Mouse (Mus musculus): ENCODE measurements at regions not wholly inside any gene's neighbourhood (a gene's known extent, or its start where the extent isn't known, plus 50 kb on each side); places are given as distances from the start of the nearest gene placed in this dataset.

DNA sequence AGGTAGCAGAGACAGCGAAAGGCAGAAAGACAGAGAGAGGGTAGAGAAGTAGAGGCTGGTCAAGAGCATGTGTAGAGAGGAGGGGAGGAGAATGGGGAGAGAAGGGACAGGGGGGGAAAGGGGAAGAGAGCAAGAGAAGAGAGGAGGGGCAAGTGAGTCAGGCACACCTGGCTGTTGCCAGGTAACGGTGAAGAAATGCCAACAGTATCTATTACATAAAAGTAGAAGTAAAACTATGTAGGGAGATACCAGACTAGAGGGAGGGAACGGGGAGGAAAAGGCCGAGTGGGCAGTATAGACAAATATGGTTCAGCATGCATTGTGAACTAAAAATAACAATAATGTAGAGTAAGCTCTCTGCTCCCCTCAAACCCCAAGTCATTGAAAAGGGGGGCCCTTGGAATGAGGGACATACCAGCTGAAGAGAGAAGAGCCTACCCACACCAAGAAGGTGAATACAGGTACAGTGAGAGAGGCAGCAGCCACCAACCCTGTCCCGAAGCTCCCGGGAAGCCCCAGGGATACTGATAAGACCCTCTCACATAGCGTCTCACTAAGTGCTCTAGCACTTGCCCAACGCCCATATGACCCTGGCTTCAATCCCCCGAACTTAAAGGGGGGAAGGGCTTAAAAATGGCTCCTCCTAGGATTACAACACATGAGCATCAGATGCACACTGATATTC, 56.0 kb upstream of the Hs6st1 start:
- intact Hi-C loops (cut with DNase I): no loop called here
- no peak for DNase-seq (ENCODE audit: low spot score in 2 of 2)

DNA sequence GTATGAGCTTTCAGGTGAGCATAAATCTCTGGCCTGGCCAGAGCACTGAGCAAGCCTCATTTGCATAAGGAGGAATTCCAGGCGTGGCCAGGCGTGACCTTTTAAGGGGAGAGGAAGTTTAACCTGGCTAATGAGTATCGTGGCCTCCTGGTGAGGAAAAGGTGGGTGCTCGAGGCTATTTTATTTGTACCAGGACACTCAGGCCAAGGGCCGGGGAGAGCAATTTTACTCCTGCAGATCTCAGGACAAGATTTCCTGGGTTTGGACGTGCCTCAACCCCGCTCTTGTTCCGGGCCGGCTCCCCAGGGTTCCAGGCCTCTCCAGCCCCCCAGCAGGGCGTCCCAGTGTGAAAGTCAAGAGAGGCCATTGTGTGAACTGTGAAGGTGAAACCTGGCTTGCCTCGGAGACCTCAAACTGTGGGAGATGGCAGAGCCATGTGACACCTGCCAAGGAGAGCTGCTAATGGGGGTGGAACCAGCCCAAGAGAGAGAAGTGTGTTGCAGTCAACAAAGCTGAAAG, 54.3 kb upstream of the Hs6st1 start:
- DNase-seq (ENCODE audit: low spot score in 2 of 2): no peak
- intact Hi-C loops (cut with DNase I): no loop called here

DNA sequence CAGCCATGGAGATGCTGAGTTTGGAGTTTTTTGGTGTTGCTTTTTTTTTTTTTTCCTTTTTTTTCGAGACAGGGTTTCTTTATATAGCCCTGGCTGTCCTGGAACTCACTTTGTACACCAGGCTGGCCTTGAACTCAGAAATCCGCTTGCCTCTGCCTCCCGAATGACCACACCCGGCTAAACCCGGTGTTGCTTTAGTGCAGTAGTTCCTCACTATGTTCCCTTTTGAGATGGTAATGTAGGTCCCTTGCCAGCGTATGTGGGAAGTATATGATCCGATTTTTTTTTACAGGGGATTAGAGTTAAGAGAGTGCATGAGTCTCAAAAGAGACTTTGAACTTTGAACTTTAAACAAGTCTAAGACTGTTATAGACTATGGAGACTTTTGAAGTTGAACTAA, 53.8 kb upstream of the Hs6st1 start:
- DNase-seq (ENCODE audit: low spot score in 2 of 2): no peak
- intact Hi-C loops (cut with DNase I): no loop called here

DNA sequence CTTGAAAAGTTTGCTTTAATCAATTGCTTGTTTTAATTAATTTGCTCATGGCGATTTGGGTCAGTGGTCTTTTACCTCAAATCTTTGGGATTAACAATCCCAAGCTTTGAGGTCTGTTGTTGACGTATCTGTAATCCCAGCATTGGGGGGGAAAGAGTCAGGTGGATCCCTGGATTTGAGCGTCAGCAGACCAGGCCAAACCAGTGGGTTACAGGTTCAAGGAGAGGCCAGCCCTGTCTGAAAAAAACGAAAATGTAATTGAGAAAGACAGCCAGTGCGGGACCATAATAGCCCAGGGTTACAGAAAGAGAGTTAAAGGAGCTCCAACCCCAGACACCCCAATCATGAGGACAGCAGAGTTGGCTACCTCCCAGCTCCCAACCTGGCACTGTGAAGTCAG, 53.0 kb upstream of the Hs6st1 start:
- no peak for DNase-seq (ENCODE audit: low spot score in 2 of 2)
- intact Hi-C loops (cut with DNase I): no loop called here

DNA sequence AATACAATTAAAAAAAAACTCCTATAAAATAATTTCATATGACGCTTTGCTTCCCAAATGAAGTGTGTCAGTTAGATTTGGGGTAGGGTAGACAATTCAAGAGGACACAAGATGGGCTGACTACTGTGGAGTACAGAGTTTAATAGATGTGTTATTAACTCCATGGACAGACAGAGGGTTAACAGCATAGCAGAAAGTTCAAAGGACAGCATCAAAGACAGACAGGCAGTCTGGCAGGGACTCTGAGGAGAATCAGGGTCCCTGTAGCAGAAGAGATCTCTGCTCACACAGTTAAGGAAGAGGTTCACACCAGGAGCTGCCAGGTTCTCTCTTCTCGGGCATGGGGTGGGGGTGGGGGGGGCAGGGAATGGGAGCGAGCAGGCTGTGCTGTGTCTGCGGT, 51.6 kb upstream of the Hs6st1 start:
- DNase-seq (ENCODE audit: low spot score in 2 of 2): no peak
- intact Hi-C loops (cut with DNase I): no loop called here

DNA sequence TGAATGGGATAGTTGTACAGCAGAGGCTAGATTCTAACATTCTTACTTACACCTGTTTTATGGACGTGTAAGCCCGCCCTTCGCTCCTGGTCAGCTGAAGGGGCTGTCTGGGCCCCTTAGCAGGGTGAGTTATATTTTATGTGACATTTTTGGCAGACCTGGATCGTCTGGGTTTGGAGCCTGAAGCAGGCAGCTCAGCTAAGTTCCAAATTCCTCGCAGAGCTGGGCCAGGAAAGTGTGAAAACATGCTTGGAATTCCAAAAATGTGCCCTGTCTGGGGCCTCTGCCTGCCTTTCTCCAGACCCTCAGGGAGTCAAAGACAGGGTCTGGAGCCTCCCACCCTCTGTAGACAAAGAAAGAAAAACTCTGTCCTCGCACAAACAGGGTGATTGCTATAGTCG, 51.1 kb upstream of the Hs6st1 start:
- intact Hi-C loops (cut with DNase I): no loop called here
- DNase-seq (ENCODE audit: low spot score in 2 of 2): no peak

DNA sequence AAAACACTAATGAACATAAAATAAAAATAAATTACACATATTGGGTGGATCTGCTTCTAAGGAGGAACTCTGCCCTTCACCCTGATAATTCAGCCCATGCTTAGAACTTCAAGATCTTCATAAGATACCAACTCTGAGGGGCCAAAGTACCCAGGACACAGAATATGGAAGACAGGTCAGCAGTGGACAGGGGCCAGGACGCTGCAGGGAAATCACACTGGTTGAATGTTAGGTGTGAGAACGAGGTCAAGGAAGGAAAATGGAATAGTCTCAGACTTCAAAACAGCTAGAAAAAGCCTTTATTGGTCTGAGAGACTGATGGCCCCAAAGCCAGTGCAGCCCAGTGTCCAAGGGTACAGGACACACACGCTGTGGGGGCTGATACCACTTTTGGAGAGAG, 50.5 kb upstream of the Hs6st1 start:
- no peak for DNase-seq (ENCODE audit: low spot score in 2 of 2)
- intact Hi-C loops (cut with DNase I): no loop called here
